In genomic region chr2:29619484-29620300, GRCm38 (mm10) we compare ENCODE assay signal across 8 mouse cellular contexts. TPM values are rescaled to one million over a fixed set of nuclear protein-coding genes. Genes with fewer than 3 reads are reported as not detected.
DNase-seq lines count a peak whose midpoint lies in the region; ATAC-seq and TF ChIP-seq lines count a peak whose summit lies in the region.

Gene Rapgef1, plus strand, starts transcription at chr2:29619720.

- H3K27me3 ChIP-seq in forebrain, embryonic 15.5 days, result no peaks in the 10 kb centered on the region
- no peaks in the 10 kb centered on the region for H3K27me3 ChIP-seq in liver, postnatal 0 days (ENCODE audit: insufficient read depth, low read length)
- no peaks in the 10 kb centered on the region for H3K27me3 ChIP-seq in neural tube, embryonic 13.5 days
- no peaks in the 10 kb centered on the region for H3K27me3 ChIP-seq in testis, adult 2 months (ENCODE audit: control insufficient read depth, insufficient read depth, low read length)

- H3K27ac ChIP-seq in forebrain, embryonic 15.5 days (replicated peaks), result peak within 1 kb of the TSS; percentile 90
- H3K27ac ChIP-seq in liver, postnatal 0 days (ENCODE audit: low read depth), result peak within 1 kb of the TSS; percentile 86
- peak within 1 kb of the TSS; percentile 93 for H3K27ac ChIP-seq in neural tube, embryonic 13.5 days (replicated peaks)
- peak within 1 kb of the TSS; percentile 18; the same call in 1 of the 2 replicates for H3K27ac ChIP-seq in testis, adult 2 months (ENCODE audit: control insufficient read depth, insufficient read depth, low read depth, low read length)

- no peak for TF ChIP-seq EP300 in liver, postnatal 0 days (IDR thresholded peaks at IDR 0.05; ENCODE audit: low read depth)

- H3K4me3 ChIP-seq in forebrain, embryonic 15.5 days, result peak within 1 kb of the TSS; percentile 70
- peak within 1 kb of the TSS; percentile 83 for H3K4me3 ChIP-seq in liver, postnatal 0 days (ENCODE audit: low read depth, low read length)
- H3K4me3 ChIP-seq in neural tube, embryonic 13.5 days, result peak within 1 kb of the TSS; percentile 85
- peak within 1 kb of the TSS; percentile 89 for H3K4me3 ChIP-seq in testis, adult 2 months (ENCODE audit: control insufficient read depth, low read depth, low read length)

- peak within 1 kb of the TSS; percentile 91 for H3K9ac ChIP-seq in forebrain, embryonic 15.5 days (replicated peaks)
- peak within 1 kb of the TSS; percentile 90 for H3K9ac ChIP-seq in liver, postnatal 0 days (replicated peaks)
- H3K9ac ChIP-seq in neural tube, embryonic 13.5 days, result peak within 1 kb of the TSS; percentile 91

- peak; percentile 79 for ATAC-seq in forebrain, embryonic 15.5 days (replicated peaks)
- ATAC-seq in liver, postnatal 0 days, result peak; percentile 63
- ATAC-seq in neural tube, embryonic 13.5 days (ENCODE audit: low read depth), result peak; percentile 81

- DNase-seq in ES-CJ7 (ENCODE audit: low read depth, low spot score), result peak; percentile 64
- peak; percentile 84 for DNase-seq in cerebellum, adult 11 months
- peak; percentile 95 to 97 for DNase-seq in heart, postnatal 14 days
- DNase-seq in large intestine, adult 2 months (ENCODE audit: low read depth, low spot score), result no peak
- DNase-seq in liver, postnatal 0 days, result peak; percentile 92

- H3K9me3 ChIP-seq in forebrain, embryonic 15.5 days, result no peaks in the 10 kb centered on the region
- no peaks in the 10 kb centered on the region for H3K9me3 ChIP-seq in liver, postnatal 0 days (ENCODE audit: low read length)
- H3K9me3 ChIP-seq in neural tube, embryonic 13.5 days, result no peaks in the 10 kb centered on the region

- intact Hi-C loops in heart, postnatal 14 days (cut with DNase I), result loop anchor here (1.0 to 5.0 kb wide), 5 partner anchors 25 to 113 kb away; no protein-coding TSS in a partner anchor

- H3K4me2 ChIP-seq in forebrain, embryonic 15.5 days (replicated peaks), result peak within 1 kb of the TSS; percentile 81
- peak within 1 kb of the TSS; percentile 90 for H3K4me2 ChIP-seq in liver, postnatal 0 days (ENCODE audit: low read depth, low read length)
- H3K4me2 ChIP-seq in neural tube, embryonic 13.5 days, result peak within 1 kb of the TSS; percentile 85

- H3K36me3 ChIP-seq in forebrain, embryonic 15.5 days, result no peaks in the 10 kb centered on the region
- H3K36me3 ChIP-seq in liver, postnatal 0 days (replicated peaks; ENCODE audit: insufficient read depth, low read length), result no peaks in the 10 kb centered on the region
- no peaks in the 10 kb centered on the region for H3K36me3 ChIP-seq in neural tube, embryonic 13.5 days
- H3K36me3 ChIP-seq in testis, adult 2 months (ENCODE audit: control insufficient read depth, insufficient read depth, low read length), result no peaks in the 10 kb centered on the region

- peak; percentile 49 for TF ChIP-seq POLR2A in testis, adult 2 months (IDR thresholded peaks at IDR 0.05; ENCODE audit: control insufficient read depth, low read depth, low read length)

- under 1% methylated on average over 75 of the region's 101 CpGs for WGBS in forebrain, embryonic 15.5 days
- under 1% methylated on average over 93 of the region's 101 CpGs for WGBS in large intestine, adult 2 months
- under 1% methylated on average over 54 of the region's 101 CpGs for WGBS in liver, postnatal 0 days (ENCODE audit: insufficient replicate concordance)
- WGBS in neural tube, embryonic 13.5 days, result under 1% methylated on average over 76 of the region's 101 CpGs

- TF ChIP-seq CTCF in liver, postnatal 0 days (IDR thresholded peaks at IDR 0.05; ENCODE audit: low read depth), result peak; percentile 99
- TF ChIP-seq CTCF in testis, adult 2 months (IDR thresholded peaks at IDR 0.05; ENCODE audit: control insufficient read depth, insufficient read depth, insufficient replicate concordance, low read depth, low read length), result peak; percentile 100

- peaks cover 24% of the 10 kb centered on the region for H3K4me1 ChIP-seq in forebrain, embryonic 15.5 days
- peaks cover 44% of the 10 kb centered on the region for H3K4me1 ChIP-seq in liver, postnatal 0 days (ENCODE audit: insufficient read depth)
- H3K4me1 ChIP-seq in neural tube, embryonic 13.5 days (replicated peaks), result peaks cover 45% of the 10 kb centered on the region
- H3K4me1 ChIP-seq in testis, adult 2 months (ENCODE audit: control insufficient read depth, insufficient read depth, low read length), result peaks cover 17% of the 10 kb centered on the region

RNA-seq across cellular contexts. Expression of gene Rapgef1, which starts in this region (rescaled TPM):
- 22.3 and 27.0 TPM in 2 replicates for polyA plus RNA-seq in forebrain, embryonic 15.5 days (2015; fragmentation: Nextera tagmentation; extraction: Ambion mirVana)
- 10 to 100 TPM; 89.6 to 91.6 TPM for total RNA-seq in heart, postnatal 14 days (2021)
- polyA plus RNA-seq in large intestine, adult 2 months (2012; rRNA removed), result 25.0 and 31.5 TPM in 2 replicates
- 4.8 and 5.1 TPM in 2 replicates for polyA plus RNA-seq in liver, postnatal 0 days (2015; fragmentation: Nextera tagmentation; extraction: Ambion mirVana)
- polyA plus RNA-seq in neural tube, embryonic 13.5 days (2015; fragmentation: Nextera tagmentation; extraction: Ambion mirVana), result 13.5 and 15.5 TPM in 2 replicates
- 58.8 and 59.2 TPM in 2 replicates for polyA plus RNA-seq in testis, adult 2 months (2012; rRNA removed)

Comparison
In these comparisons a context has a peak if more than half of its experiments do, and no peak if none do; other contexts are left out.
1. H3K27ac ChIP-seq: peak in every context shown above with its lines; median percentile 93 in neural tube, embryonic 13.5 days; 90 in forebrain, embryonic 15.5 days; 86 in liver, postnatal 0 days; 18 in testis, adult 2 months.